Mouse (Mus musculus): Measurements from ENCODE around the gene Hapln4. TPM values are rescaled to one million over a fixed set of nuclear protein-coding genes. Genes with fewer than 3 reads are reported as not detected.

Hapln4 gene
- polyA plus RNA-seq, 1 experiment from 2014 or later = not detected

- no peaks in the 10 kb centered on the region for H3K27me3 ChIP-seq (replicated peaks; ENCODE audit: insufficient read depth, low read length)
- no peaks in the 10 kb centered on the region for H3K9me3 ChIP-seq (ENCODE audit: low read length)
- WGBS = under 1% methylated on average over 46 of the region's 46 CpGs
- peaks cover 14% of the 10 kb centered on the region; the same call in 1 of the 2 replicates for H3K4me1 ChIP-seq (ENCODE audit: insufficient read depth, low read depth, low read length)
- ATAC-seq (peak; percentile 99), DNase-seq (ENCODE audit: low spot score) (peak; percentile 100)
- peak within 1 kb of the TSS; percentile 89 for H3K27ac ChIP-seq (ENCODE audit: low read length)
- peak within 1 kb of the TSS; percentile 65 for H3K9ac ChIP-seq (replicated peaks; ENCODE audit: low read depth)
- H3K36me3 ChIP-seq (ENCODE audit: insufficient read depth, low read length) = peaks cover 4% of the 10 kb centered on the region; the same call in 1 of the 2 replicates
- no peak for TF ChIP-seq EP300 (IDR thresholded peaks at IDR 0.05)
- TF ChIP-seq CTCF (IDR thresholded peaks at IDR 0.05) = no peak
- peak within 1 kb of the TSS; percentile 64 for H3K4me2 ChIP-seq (replicated peaks; ENCODE audit: low read depth, low read length)
- H3K4me3 ChIP-seq (ENCODE audit: low read depth, low read length) = peak within 1 kb of the TSS; percentile 67
These were observed 56.0 kb downstream of the Hapln4 start, which contains the start of the genes Rfxank, Borcs8 and Mef2b for GRCm38 (mm10) chr8:70139026-70139857. Rfxank (minus strand) TSS chr8:70139154. Borcs8 (plus strand) TSS chr8:70139499. Mef2b (plus strand) TSS chr8:70139711.

GRCm38 (mm10) chr8:70139981-70140380, 56.7 kb downstream of the Hapln4 start:
- H3K4me2 ChIP-seq (replicated peaks; ENCODE audit: low read depth, low read length) = peak overlapping the region; percentile 64
- TF ChIP-seq EP300 (IDR thresholded peaks at IDR 0.05) = no peak
- TF ChIP-seq CTCF (IDR thresholded peaks at IDR 0.05) = no peak
- DNase-seq (ENCODE audit: low spot score) (peak; percentile 68), ATAC-seq (no peak)
- H3K27me3 ChIP-seq (replicated peaks; ENCODE audit: insufficient read depth, low read length) = no peaks in the 10 kb centered on the region
- H3K27ac ChIP-seq (ENCODE audit: low read length) = peak overlapping the region; percentile 89
- H3K4me3 ChIP-seq (ENCODE audit: low read depth, low read length) = peak overlapping the region; percentile 67
- H3K9me3 ChIP-seq (ENCODE audit: low read length) = no peaks in the 10 kb centered on the region
- H3K4me1 ChIP-seq (ENCODE audit: insufficient read depth, low read depth, low read length) = peaks cover 14% of the 10 kb centered on the region; the same call in 1 of the 2 replicates
- H3K9ac ChIP-seq (replicated peaks; ENCODE audit: low read depth) = peak overlapping the region; percentile 64
- WGBS = 7% methylated on average over 9 of the region's 9 CpGs
- peaks cover 6% of the 10 kb centered on the region; the same call in 1 of the 2 replicates for H3K36me3 ChIP-seq (ENCODE audit: insufficient read depth, low read length)

Small RNA genes within 50 kb of the gene (microRNA-seq; reads per million reads assigned to microRNA genes)
- gene Mir7066 = not detected

Other genes starting within 250 kb of the Hapln4 start
- gene Cilp2, start 195.8 kb upstream of the Hapln4 start, polyA plus RNA-seq (2015; fragmentation: Nextera tagmentation; extraction: Ambion mirVana) = 0.17 and 0.36 TPM in 2 replicates
- 1.9 and 2.3 TPM in 2 replicates for gene Tssk6, start 181.3 kb upstream of the Hapln4 start, polyA plus RNA-seq (2015; fragmentation: Nextera tagmentation; extraction: Ambion mirVana)
- gene Ndufa13, start 180.9 kb upstream of the Hapln4 start, polyA plus RNA-seq (2015; fragmentation: Nextera tagmentation; extraction: Ambion mirVana) = 165 and 177 TPM in 2 replicates
- gene Yjefn3, start 180.7 kb upstream of the Hapln4 start, polyA plus RNA-seq (2015; fragmentation: Nextera tagmentation; extraction: Ambion mirVana) = 2.1 and 3.4 TPM in 2 replicates
- 40.9 and 41.8 TPM in 2 replicates for gene Gatad2a, start 87.1 kb upstream of the Hapln4 start, polyA plus RNA-seq (2015; fragmentation: Nextera tagmentation; extraction: Ambion mirVana)
- gene Mau2, start 40.7 kb upstream of the Hapln4 start, polyA plus RNA-seq (2015; fragmentation: Nextera tagmentation; extraction: Ambion mirVana) = 37.1 and 37.2 TPM in 2 replicates
- 25.4 and 27.3 TPM in 2 replicates for gene Sugp1, start 40.6 kb upstream of the Hapln4 start, polyA plus RNA-seq (2015; fragmentation: Nextera tagmentation; extraction: Ambion mirVana)
- 3.8 and 4.2 TPM in 2 replicates for gene Tm6sf2, start 10.5 kb upstream of the Hapln4 start, polyA plus RNA-seq (2015; fragmentation: Nextera tagmentation; extraction: Ambion mirVana)
- gene Ncan, start 37.4 kb downstream of the Hapln4 start, polyA plus RNA-seq (2015; fragmentation: Nextera tagmentation; extraction: Ambion mirVana) = 0.05 and 0.06 TPM in 2 replicates
- 27.8 and 32.0 TPM in 2 replicates for gene Nr2c2ap, start 47.9 kb downstream of the Hapln4 start, polyA plus RNA-seq (2015; fragmentation: Nextera tagmentation; extraction: Ambion mirVana)
- gene Rfxank, start 55.7 kb downstream of the Hapln4 start, polyA plus RNA-seq (2015; fragmentation: Nextera tagmentation; extraction: Ambion mirVana) = 11.9 and 12.7 TPM in 2 replicates
- gene Borcs8, start 56.0 kb downstream of the Hapln4 start, polyA plus RNA-seq (2015; fragmentation: Nextera tagmentation; extraction: Ambion mirVana) = 33.4 and 34.2 TPM in 2 replicates
- gene Mef2b, start 56.3 kb downstream of the Hapln4 start, polyA plus RNA-seq (2015; fragmentation: Nextera tagmentation; extraction: Ambion mirVana) = 0.11 and 0.29 TPM in 2 replicates
- gene Tmem161a, start 88.9 kb downstream of the Hapln4 start, polyA plus RNA-seq (2015; fragmentation: Nextera tagmentation; extraction: Ambion mirVana) = 45.0 and 45.8 TPM in 2 replicates
- 4.0 and 4.3 TPM in 2 replicates for gene Slc25a42, start 128.8 kb downstream of the Hapln4 start, polyA plus RNA-seq (2015; fragmentation: Nextera tagmentation; extraction: Ambion mirVana)
- 12.3 and 13.6 TPM in 2 replicates for gene Sugp2, start 150.8 kb downstream of the Hapln4 start, polyA plus RNA-seq (2015; fragmentation: Nextera tagmentation; extraction: Ambion mirVana)
- gene Armc6, start 151.0 kb downstream of the Hapln4 start, polyA plus RNA-seq (2015; fragmentation: Nextera tagmentation; extraction: Ambion mirVana) = 10.4 and 11.9 TPM in 2 replicates
- gene Homer3, start 199.4 kb downstream of the Hapln4 start, polyA plus RNA-seq (2015; fragmentation: Nextera tagmentation; extraction: Ambion mirVana) = 54.1 and 61.1 TPM in 2 replicates
- gene Ddx49, start 219.0 kb downstream of the Hapln4 start, polyA plus RNA-seq (2015; fragmentation: Nextera tagmentation; extraction: Ambion mirVana) = 29.9 and 32.5 TPM in 2 replicates
- 266 and 297 TPM in 2 replicates for gene Cope, start 219.1 kb downstream of the Hapln4 start, polyA plus RNA-seq (2015; fragmentation: Nextera tagmentation; extraction: Ambion mirVana)
- 0.63 and 1.6 TPM in 2 replicates for gene Cers1, start 232.3 kb downstream of the Hapln4 start, polyA plus RNA-seq (2015; fragmentation: Nextera tagmentation; extraction: Ambion mirVana)
- gene Gdf1, start 246.4 kb downstream of the Hapln4 start, polyA plus RNA-seq (2015; fragmentation: Nextera tagmentation; extraction: Ambion mirVana) = 0.33 and 0.81 TPM in 2 replicates

All from lung, postnatal 0 days (tissue).